Mouse (Mus musculus): Measurements from ENCODE around the gene Surf2.

Surf2 gene

DNA sequence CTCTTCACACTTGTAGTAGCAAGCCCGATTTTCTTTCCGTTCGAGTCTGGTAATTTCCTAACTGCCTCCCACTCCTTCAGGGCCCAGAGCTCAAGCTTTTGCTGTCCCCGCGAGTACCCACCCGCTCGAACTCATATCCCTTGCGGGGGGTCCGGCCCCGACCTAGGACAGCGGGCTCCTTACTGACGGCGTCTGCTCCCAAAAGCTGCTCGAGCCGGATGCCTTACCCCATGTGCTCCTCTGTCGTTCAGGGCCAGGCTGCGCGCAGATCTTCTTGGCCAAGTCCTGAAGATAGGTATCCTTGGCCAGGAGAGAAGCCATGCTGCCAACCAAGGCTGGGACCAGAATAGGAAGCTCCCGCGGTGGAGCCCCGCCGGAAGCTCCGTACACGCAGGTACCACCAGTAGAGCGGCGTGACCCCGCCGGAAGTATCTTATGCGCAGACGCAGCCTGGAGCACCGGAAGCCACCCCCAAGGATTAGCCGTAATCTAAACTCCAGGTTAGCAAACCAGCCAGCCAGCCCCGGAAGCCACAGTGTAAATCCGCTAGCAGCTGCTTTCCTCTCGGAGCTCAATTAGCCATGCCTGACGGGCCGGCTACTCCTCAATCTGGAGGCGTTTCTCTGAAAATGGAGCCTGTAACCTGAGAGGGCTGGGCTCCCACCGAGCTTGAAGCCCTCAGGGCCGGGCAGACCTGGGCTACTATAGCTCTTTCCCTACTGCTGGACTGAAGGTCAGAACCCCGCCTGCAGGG is 13.5 kb upstream of the Surf2 start, which contains the start of gene Surf6:
Gene Surf6, minus strand, starts transcription at position 413 of the 754 bp plus-strand sequence.
- H3K4me1 ChIP-seq (replicated peaks; ENCODE audit: low read depth, low read length): peaks cover 62% of the 10 kb centered on the region
- no peaks in the 10 kb centered on the region; the same call in none of the 2 replicates for H3K9me3 ChIP-seq (ENCODE audit: low read length)
- H3K36me3 ChIP-seq (ENCODE audit: insufficient read depth, low read length): peaks cover 84% of the 10 kb centered on the region
- TF ChIP-seq CTCF (conservative IDR thresholded peaks at IDR 0.05; ENCODE audit: low read length) (no peak), POU5F1 (IDR thresholded peaks at IDR 0.05; ENCODE audit: borderline replicate concordance, low read length) (no peak), NANOG (IDR thresholded peaks at IDR 0.05; ENCODE audit: borderline replicate concordance, low read length) (no peak)
- H3K27me3 ChIP-seq (ENCODE audit: insufficient read depth, low read length): no peaks in the 10 kb centered on the region
- H3K4me3 ChIP-seq (replicated peaks; ENCODE audit: low read length): peak within 1 kb of the TSS; percentile 98

DNA sequence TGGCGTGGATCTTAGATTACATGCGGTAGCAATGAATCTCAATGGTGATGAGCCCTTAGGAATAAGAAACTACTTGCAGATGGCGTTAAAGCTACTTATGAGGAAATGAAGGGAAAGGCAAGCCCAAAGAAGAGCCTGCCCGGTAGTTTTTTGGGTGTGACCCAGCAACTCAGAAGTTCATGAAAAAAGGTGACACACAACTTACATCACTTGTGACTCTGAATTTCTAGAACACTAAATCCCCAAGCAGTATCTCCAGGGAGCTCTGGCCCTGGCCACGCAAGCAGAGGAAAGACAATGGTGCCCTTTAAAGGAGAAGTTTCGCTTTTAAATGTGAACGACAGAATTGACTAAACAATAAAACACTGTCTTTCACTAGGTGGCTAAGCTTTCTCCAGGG is 12.9 kb upstream of the Surf2 start:
- Histone ChIP-seq H3K9me3 (ENCODE audit: low read length) (no peaks in the 10 kb centered on the region; the same call in none of the 2 replicates), H3K4me1 (replicated peaks; ENCODE audit: low read depth, low read length) (peaks cover 69% of the 10 kb centered on the region), H3K4me3 (replicated peaks; ENCODE audit: low read length) (peak overlapping the region; percentile 98), H3K36me3 (ENCODE audit: insufficient read depth, low read length) (peaks cover 84% of the 10 kb centered on the region), H3K27me3 (ENCODE audit: insufficient read depth, low read length) (no peaks in the 10 kb centered on the region)
- TF ChIP-seq CTCF (conservative IDR thresholded peaks at IDR 0.05; ENCODE audit: low read length) (no peak), POU5F1 (IDR thresholded peaks at IDR 0.05; ENCODE audit: borderline replicate concordance, low read length) (no peak), NANOG (IDR thresholded peaks at IDR 0.05; ENCODE audit: borderline replicate concordance, low read length) (no peak)

DNA sequence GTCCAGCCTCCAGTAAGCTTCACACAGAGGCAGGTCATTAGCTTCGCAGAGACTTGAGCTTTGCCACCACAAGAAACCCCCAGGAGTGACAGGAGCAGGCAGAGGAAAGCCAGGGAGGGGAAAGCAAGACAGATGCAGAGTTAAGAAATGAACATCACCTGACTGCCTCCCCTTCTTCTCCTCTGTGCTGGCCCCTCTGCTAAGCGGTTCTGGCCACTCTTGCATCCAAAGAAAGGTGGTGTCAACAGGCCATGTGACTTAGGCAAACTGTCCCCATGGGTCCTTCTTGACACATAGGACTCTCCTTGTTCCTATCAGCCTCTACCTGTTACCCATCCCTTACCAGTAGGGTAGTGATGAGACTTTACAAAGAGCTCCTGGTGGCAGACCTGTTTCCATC is 10.2 kb upstream of the Surf2 start:
- Histone ChIP-seq H3K36me3 (ENCODE audit: insufficient read depth, low read length) (peaks cover 68% of the 10 kb centered on the region), H3K4me3 (replicated peaks; ENCODE audit: low read length) (no peak overlapping the region), H3K4me1 (replicated peaks; ENCODE audit: low read depth, low read length) (peaks cover 63% of the 10 kb centered on the region), H3K9me3 (ENCODE audit: low read length) (no peaks in the 10 kb centered on the region; the same call in 1 of the 2 replicates), H3K27me3 (ENCODE audit: insufficient read depth, low read length) (no peaks in the 10 kb centered on the region)
- TF ChIP-seq NANOG (IDR thresholded peaks at IDR 0.05; ENCODE audit: borderline replicate concordance, low read length): no peak
- TF ChIP-seq CTCF (conservative IDR thresholded peaks at IDR 0.05; ENCODE audit: low read length): no peak
- TF ChIP-seq POU5F1 (IDR thresholded peaks at IDR 0.05; ENCODE audit: borderline replicate concordance, low read length): no peak

DNA sequence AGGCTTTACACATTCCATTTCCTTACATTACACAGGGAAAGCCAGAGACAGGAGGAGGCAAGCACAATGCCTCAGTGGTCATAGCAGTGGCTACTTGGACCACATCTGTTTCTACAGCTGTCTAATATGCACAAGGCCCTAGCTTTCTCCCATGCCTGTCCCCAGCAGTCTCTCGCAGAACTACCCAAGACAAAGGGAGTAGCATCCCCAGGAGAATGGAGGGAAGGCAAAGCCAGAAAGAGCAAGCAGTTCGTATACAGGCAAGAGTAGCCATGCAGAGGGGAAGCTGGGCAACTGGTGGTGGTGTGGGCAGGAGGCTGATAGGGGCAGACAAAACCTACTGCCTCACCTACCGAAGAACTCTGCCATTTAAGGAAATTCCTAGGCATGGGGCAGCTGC is 9.7 kb upstream of the Surf2 start:
- H3K36me3 ChIP-seq (ENCODE audit: insufficient read depth, low read length): peaks cover 68% of the 10 kb centered on the region
- no peak for TF ChIP-seq NANOG (IDR thresholded peaks at IDR 0.05; ENCODE audit: borderline replicate concordance, low read length)
- TF ChIP-seq CTCF (conservative IDR thresholded peaks at IDR 0.05; ENCODE audit: low read length): no peak
- no peak for TF ChIP-seq POU5F1 (IDR thresholded peaks at IDR 0.05; ENCODE audit: borderline replicate concordance, low read length)
- H3K4me3 ChIP-seq (replicated peaks; ENCODE audit: low read length): no peak overlapping the region
- H3K9me3 ChIP-seq (ENCODE audit: low read length): peaks cover 2% of the 10 kb centered on the region
- peaks cover 58% of the 10 kb centered on the region for H3K4me1 ChIP-seq (replicated peaks; ENCODE audit: low read depth, low read length)
- no peaks in the 10 kb centered on the region for H3K27me3 ChIP-seq (ENCODE audit: insufficient read depth, low read length)

DNA sequence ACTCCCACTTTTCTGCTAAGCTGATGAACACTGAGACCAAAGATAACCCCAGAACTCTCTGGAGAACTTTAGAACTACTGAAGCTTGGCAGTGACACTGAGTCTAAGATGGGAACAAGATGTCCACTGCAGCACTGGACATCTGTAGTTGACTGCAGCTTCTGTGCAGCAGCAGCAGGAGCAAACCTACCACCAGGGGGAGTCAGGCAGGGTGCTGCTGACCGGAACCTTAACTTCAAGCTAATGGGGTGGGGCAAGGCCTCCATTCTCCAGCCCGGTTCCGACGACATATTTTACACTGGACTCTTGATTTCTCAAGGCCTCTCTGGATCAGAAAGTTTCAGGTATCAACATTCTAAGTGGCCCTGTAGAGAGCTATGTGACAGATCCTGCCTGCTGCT is 9.1 kb upstream of the Surf2 start:
- H3K36me3 ChIP-seq (ENCODE audit: insufficient read depth, low read length): peaks cover 69% of the 10 kb centered on the region
- H3K4me1 ChIP-seq (replicated peaks; ENCODE audit: low read depth, low read length): peaks cover 53% of the 10 kb centered on the region
- H3K27me3 ChIP-seq (ENCODE audit: insufficient read depth, low read length): no peaks in the 10 kb centered on the region
- TF ChIP-seq CTCF (conservative IDR thresholded peaks at IDR 0.05; ENCODE audit: low read length) (peak; percentile 81), POU5F1 (IDR thresholded peaks at IDR 0.05; ENCODE audit: borderline replicate concordance, low read length) (no peak)
- 0 out of 2 replicates have a peak overlapping the region, but pooled peaks have one; percentile 24 for H3K4me3 ChIP-seq (replicated peaks; ENCODE audit: low read length)
- peaks cover 9% of the 10 kb centered on the region for H3K9me3 ChIP-seq (ENCODE audit: low read length)

DNA sequence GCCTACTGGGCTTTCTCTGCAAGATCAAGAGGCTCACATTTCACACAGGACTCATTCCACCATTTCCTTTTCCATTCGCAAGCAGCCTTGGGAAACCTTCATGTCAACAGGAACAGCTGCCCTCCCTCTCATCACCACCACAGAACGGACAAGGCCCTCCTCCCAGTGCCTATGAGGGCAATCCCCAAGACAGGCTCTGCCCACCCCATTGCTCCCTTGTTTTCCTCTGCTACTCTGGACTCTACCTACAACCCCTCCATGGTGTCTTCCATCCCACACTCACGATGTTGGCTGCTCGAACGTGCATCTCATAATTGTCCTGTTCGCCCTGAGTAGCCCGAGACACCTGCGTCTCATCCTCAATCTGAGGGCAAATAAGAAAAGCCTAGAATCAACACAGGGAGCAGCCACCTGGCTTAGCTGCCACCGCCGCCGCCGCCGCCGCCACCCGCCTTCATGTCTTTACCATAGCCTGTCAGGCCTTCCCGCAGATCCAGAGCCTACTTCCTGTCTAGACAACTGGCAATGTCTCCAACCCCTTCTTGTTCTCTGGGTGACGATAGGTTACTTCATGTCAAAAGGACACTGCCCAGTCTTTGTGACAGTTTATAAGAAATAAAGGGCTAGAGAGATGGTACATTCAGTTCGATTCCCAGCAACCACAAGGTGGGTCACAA is 7.3 kb upstream of the Surf2 start:
- Histone ChIP-seq H3K36me3 (ENCODE audit: insufficient read depth, low read length) (peaks cover 84% of the 10 kb centered on the region), H3K4me3 (replicated peaks; ENCODE audit: low read length) (peak overlapping the region; percentile 99), H3K27me3 (ENCODE audit: insufficient read depth, low read length) (no peaks in the 10 kb centered on the region), H3K4me1 (replicated peaks; ENCODE audit: low read depth, low read length) (peaks cover 54% of the 10 kb centered on the region), H3K9me3 (ENCODE audit: low read length) (peaks cover 24% of the 10 kb centered on the region)
- TF ChIP-seq NANOG (IDR thresholded peaks at IDR 0.05; ENCODE audit: borderline replicate concordance, low read length): no peak
- TF ChIP-seq CTCF (conservative IDR thresholded peaks at IDR 0.05; ENCODE audit: low read length): no peak; the same call in 1 of the 2 replicates
- no peak for TF ChIP-seq POU5F1 (IDR thresholded peaks at IDR 0.05; ENCODE audit: borderline replicate concordance, low read length)

DNA sequence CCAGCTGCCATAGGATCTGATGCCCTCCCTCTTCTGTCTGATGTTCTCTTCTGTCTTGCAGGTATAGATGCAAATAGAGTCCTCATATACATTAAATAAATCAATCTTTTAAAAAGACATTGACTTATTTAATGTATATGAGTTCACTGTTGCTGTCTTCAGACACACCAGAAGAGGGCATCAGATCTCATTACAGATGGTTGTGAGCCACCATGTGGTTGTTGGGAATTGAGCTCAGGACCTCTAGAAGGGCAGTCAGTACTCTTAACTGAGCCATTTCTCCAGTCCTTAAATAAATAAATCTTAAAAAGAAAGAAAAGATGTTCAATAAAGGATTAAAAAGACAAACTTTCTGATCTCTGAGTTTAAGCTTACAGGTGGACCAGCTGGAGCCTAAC is 6.8 kb upstream of the Surf2 start:
- H3K36me3 ChIP-seq (ENCODE audit: insufficient read depth, low read length): peaks cover 84% of the 10 kb centered on the region
- H3K4me3 ChIP-seq (replicated peaks; ENCODE audit: low read length): peak overlapping the region; percentile 99
- H3K27me3 ChIP-seq (ENCODE audit: insufficient read depth, low read length): no peaks in the 10 kb centered on the region
- TF ChIP-seq POU5F1 (IDR thresholded peaks at IDR 0.05; ENCODE audit: borderline replicate concordance, low read length): no peak
- 0 out of 2 replicates have a peak, but pooled peaks have one; percentile 12 for TF ChIP-seq CTCF (conservative IDR thresholded peaks at IDR 0.05; ENCODE audit: low read length)
- H3K4me1 ChIP-seq (replicated peaks; ENCODE audit: low read depth, low read length): peaks cover 49% of the 10 kb centered on the region
- H3K9me3 ChIP-seq (ENCODE audit: low read length): peaks cover 29% of the 10 kb centered on the region

DNA sequence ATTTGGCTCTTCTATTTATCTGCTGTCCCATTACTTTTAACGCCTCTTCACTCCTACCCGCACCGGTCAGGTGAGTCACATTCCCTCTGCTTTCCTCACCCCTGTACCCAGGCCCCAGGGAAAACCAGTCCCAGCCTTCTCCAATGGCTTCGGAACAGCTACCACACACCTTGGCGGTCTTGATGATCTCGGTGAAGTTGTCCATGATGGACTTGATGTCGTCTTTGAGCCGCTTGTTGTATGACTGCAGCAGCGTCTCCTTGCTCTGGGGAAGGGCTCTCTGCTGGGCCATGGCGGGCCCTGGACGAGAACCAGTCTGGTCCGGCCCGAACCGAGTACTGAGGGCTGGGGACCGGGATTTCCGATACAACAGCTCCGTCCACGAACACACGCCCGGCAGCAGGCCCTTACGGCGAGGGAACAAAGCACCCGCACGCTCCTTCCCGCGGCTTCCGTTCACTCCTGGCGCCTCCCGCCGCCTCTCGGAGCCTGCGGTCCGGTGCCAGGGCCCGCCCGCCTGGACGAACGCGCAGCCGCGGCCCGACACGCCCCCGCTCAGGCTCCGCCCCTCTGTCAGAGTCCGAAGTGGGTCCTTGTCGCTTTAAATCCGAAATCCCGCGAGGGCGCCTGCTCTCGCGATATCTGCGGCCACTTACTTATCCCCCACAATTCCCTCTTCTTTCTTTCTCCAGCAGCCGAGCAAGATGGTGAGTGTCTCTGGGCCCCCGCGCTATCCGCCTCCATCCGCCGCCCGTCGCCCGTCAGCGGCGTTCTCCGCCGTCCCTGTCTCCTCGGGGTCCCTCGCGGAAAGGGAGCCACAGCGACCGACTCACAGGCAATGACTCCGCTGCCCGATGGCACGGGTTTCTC is 5.8 kb upstream of the Surf2 start, which contains the start of the genes Med22 and Rpl7a:
Gene Med22, minus strand, starts transcription at position 554 of the 870 bp plus-strand sequence.
Gene Rpl7a, plus strand, starts transcription at position 641 of the 870 bp plus-strand sequence.
- no peak for TF ChIP-seq NANOG (IDR thresholded peaks at IDR 0.05; ENCODE audit: borderline replicate concordance, low read length)
- peaks cover 39% of the 10 kb centered on the region for H3K9me3 ChIP-seq (ENCODE audit: low read length)
- H3K4me3 ChIP-seq (replicated peaks; ENCODE audit: low read length): peak within 1 kb of the TSS; percentile 99
- H3K4me1 ChIP-seq (replicated peaks; ENCODE audit: low read depth, low read length): peaks cover 52% of the 10 kb centered on the region
- no peaks in the 10 kb centered on the region for H3K27me3 ChIP-seq (ENCODE audit: insufficient read depth, low read length)
- peaks cover 80% of the 10 kb centered on the region for H3K36me3 ChIP-seq (ENCODE audit: insufficient read depth, low read length)

All from E14TG2a.4 (cell line).